Mouse (Mus musculus) hindbrain, embryonic 11.5 days (tissue): ENCODE data around the gene G0s2. TPM values are rescaled to one million over a fixed set of nuclear protein-coding genes. Genes with fewer than 3 reads are reported as not detected.

Source experiments
- ATAC-seq: fragments of 200-750 bp; cut with Nextera tagmentation; 2 replicates; pipeline ENCODE4 v1.8.0; 2017; ENCODE audit warnings: mild to moderate bottlenecking, moderate TSS enrichment, moderate library complexity; ENCODE audit not compliant: low FRiP score
- DNase-seq: peaks from one replicate; pipeline ENCODE4 v3.0.0-alpha.2; 2015; ENCODE audit warnings: low spot score
- H3K27ac ChIP-seq: fragments of 300-500 bp; sonication (generic); 2 replicates; pipeline ENCODE4 v1.5.1; 2014; ENCODE audit warnings: mild to moderate bottlenecking, low read depth, low read length
- H3K27me3 ChIP-seq: fragments of 300-500 bp; sonication (generic); 2 replicates; pipeline ENCODE4 v1.6.1; 2014; ENCODE audit warnings: mild to moderate bottlenecking, low read length, moderate library complexity, mixed read lengths; ENCODE audit not compliant: control insufficient read depth, insufficient read depth
- H3K36me3 ChIP-seq: fragments of 300-500 bp; sonication (generic); 2 replicates; pipeline ENCODE4 v1.6.1; 2014; ENCODE audit warnings: mild to moderate bottlenecking, low read length, moderate library complexity, mixed read lengths; ENCODE audit not compliant: control insufficient read depth, insufficient read depth
- H3K4me1 ChIP-seq: fragments of 300-500 bp; sonication (generic); replicated peaks from 2 replicates; pipeline ENCODE4 v1.6.1; 2014; ENCODE audit warnings: low read length, mixed read lengths; ENCODE audit not compliant: control insufficient read depth, insufficient read depth
- H3K4me2 ChIP-seq: fragments of 300-500 bp; sonication (generic); replicated peaks from 2 replicates; pipeline ENCODE4 v1.6.1; 2014; ENCODE audit warnings: mild to moderate bottlenecking, low read depth, low read length
- H3K4me3 ChIP-seq: fragments of 300-500 bp; sonication (generic); 2 replicates; pipeline ENCODE4 v1.5.1; 2014; ENCODE audit warnings: low read depth, low read length
- H3K9ac ChIP-seq: fragments of 300-500 bp; sonication (generic); 2 replicates; pipeline ENCODE4 v1.6.1; 2014; ENCODE audit warnings: low read depth, low read length
- H3K9me3 ChIP-seq: fragments of 300-500 bp; sonication (generic); 2 replicates; pipeline ENCODE4 v1.6.1; 2016; ENCODE audit warnings: low read length; ENCODE audit not compliant: control insufficient read depth
- WGBS: fragments of 180-500 bp; shearing (Covaris S2); extraction: QIAGEN DNeasy Blood & Tissue Kit; methylation state at CpG from one replicate; pipeline ENCODE4 v1.1.7; 2014; 5-methylcytosine and 5-hydroxymethylcytosine counted together
- polyA plus RNA-seq: library from polyadenylated mRNA; unstranded; fragments of >200 nt; fragmentation: Nextera tagmentation; extraction: Ambion mirVana; gene quantifications from 2 replicates; pipeline ENCODE4 v1.2.1, GENCODE M21; 2014

Gene G0s2
- polyA plus RNA-seq, 1 experiment from 2014 or later = 7.5 TPM

DNA sequence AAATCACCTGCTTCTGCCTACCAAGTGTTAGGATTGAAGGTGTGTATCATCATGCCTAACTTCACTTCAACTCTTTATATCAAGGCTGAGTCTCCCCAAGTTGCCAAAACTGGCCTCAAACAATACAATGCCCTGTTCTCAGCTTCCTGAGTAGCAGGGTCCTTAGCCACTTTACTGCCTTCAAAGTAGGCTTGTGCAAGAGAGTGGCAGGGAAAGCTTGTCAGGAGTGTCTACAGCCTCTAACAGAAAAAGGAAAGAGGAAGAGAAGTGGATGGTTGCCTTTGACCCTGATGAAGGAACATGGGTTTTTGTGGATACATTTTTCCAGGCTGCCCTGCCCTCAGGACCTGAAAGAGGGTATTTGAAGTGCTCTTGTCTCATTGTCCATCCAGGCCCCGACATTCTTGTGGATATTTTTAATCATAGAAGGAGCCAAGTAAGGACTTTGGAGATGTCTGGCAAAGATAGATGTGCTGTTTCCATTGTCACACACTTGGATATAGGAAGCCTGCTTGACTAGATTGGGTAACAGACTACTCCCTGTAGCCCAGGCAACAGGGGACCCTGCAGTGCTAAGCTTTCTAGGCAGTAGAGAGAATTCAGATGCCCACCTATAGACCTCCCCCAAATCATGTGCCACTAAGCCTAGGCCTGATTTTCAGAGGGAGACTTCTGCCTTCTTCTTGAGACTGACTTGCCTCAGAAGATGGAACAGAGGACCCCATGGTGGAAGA lies 36.9 kb upstream of the G0s2 start:
- Histone ChIP-seq H3K4me2 (no peak overlapping the region), H3K36me3 (no peaks in the 10 kb centered on the region), H3K9me3 (no peaks in the 10 kb centered on the region), H3K9ac (no peak overlapping the region), H3K4me3 (no peak overlapping the region), H3K4me1 (no peaks in the 10 kb centered on the region), H3K27ac (no peak overlapping the region), H3K27me3 (no peaks in the 10 kb centered on the region)
- ATAC-seq (no peak), DNase-seq (no peak)
- WGBS = 81% methylated on average over 1 of the region's 1 CpGs

DNA sequence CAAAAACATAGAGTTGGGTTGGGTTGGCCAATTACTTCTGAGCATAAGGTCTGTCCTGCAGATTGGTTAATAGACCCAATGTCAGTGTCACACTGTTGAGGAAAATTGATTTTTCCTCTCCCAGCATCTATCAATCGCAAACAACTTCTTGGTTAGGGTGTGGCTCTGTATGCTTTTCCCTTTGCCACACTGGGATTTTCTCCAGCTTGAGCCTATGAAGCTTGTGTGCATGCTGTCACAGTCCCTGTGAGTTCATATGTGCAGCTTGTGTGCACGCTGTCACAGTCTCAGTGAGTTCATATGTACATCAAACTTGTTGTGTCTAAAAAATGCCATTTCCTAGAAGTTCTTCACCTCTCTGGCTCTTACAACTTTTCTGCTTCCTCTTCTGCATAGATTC lies 33.8 kb upstream of the G0s2 start:
- H3K36me3 ChIP-seq = no peaks in the 10 kb centered on the region
- no peak overlapping the region for H3K4me2 ChIP-seq
- 90% methylated on average over 2 of the region's 2 CpGs for WGBS
- no peak overlapping the region for H3K4me3 ChIP-seq
- H3K4me1 ChIP-seq = no peaks in the 10 kb centered on the region
- DNase-seq (no peak), ATAC-seq (no peak)
- H3K27me3 ChIP-seq = no peaks in the 10 kb centered on the region
- H3K27ac ChIP-seq = no peak overlapping the region
- no peaks in the 10 kb centered on the region for H3K9me3 ChIP-seq
- no peak overlapping the region for H3K9ac ChIP-seq

DNA sequence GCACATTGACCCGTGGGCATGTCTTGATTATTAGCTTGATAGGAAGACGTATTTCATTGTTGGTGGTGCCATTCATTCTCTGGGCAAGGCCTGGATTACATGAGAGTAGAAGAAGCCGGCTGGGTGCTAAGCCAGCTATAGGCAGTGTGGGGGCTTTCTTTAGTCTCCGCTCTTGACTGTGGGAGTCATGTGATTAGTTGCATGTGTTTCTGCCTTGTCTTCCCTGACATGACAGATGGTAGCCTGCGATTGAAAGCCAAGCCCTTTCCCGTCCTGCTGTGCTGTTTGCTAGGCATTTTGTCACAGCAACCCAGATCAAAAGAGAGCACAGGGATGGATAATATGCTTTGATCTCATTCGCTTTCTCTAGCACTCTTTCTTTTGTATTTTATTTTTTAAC lies 32.4 kb upstream of the G0s2 start:
- Histone ChIP-seq H3K27me3 (no peaks in the 10 kb centered on the region), H3K4me3 (no peak overlapping the region), H3K27ac (no peak overlapping the region), H3K4me1 (no peaks in the 10 kb centered on the region), H3K36me3 (no peaks in the 10 kb centered on the region), H3K9ac (no peak overlapping the region), H3K4me2 (no peak overlapping the region), H3K9me3 (no peaks in the 10 kb centered on the region)
- peak; percentile 87 for ATAC-seq
- peak; percentile 49 for DNase-seq
- WGBS = 19% methylated on average over 7 of the region's 7 CpGs

DNA sequence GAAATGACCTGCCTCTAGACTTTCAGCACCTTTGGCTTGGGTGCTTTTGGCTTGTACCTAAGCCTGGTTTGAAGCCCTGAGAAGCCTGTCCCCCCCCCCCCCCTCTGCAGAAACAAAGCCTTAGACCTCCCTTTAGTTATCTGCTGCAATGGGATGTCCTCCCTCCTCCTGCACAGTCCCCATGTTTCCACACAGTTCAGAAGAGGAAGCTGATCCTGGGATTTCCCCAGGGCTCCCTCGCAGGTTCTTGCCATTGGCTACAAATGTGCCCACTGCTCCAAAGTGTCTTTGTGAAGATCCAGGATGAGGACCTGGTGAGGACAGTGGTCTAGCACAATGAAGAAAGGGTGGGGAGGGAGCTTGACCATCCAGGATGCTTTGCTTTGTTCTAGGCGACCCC lies 30.1 kb upstream of the G0s2 start:
- WGBS = 73% methylated on average over 2 of the region's 2 CpGs
- H3K4me2 ChIP-seq = no peak overlapping the region
- ATAC-seq (no peak), DNase-seq (no peak)
- no peaks in the 10 kb centered on the region for H3K27me3 ChIP-seq
- no peaks in the 10 kb centered on the region for H3K4me1 ChIP-seq
- H3K36me3 ChIP-seq = no peaks in the 10 kb centered on the region
- H3K9me3 ChIP-seq = no peaks in the 10 kb centered on the region
- no peak overlapping the region for H3K9ac ChIP-seq
- H3K27ac ChIP-seq = no peak overlapping the region
- no peak overlapping the region for H3K4me3 ChIP-seq

DNA sequence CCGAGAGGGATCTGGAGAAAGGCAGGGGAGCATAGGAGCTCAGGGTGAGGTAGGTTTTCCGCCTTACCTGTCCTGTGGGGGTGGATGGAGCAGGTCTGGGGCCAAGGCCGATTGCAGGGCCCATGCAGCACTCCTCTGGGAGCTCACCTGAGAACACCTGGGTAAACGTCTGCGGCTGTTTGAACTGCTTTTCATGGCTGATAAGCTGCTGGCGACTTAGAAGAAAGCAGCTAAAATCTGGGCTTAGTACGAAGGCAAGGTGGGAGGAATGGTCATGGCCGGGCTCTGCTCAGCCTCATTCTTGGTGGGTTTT lies 29.0 kb upstream of the G0s2 start:
- Histone ChIP-seq H3K4me1 (no peaks in the 10 kb centered on the region), H3K9me3 (no peaks in the 10 kb centered on the region), H3K27me3 (no peaks in the 10 kb centered on the region), H3K9ac (no peak overlapping the region), H3K4me2 (no peak overlapping the region), H3K27ac (no peak overlapping the region), H3K4me3 (no peak overlapping the region), H3K36me3 (no peaks in the 10 kb centered on the region)
- DNase-seq (no peak), ATAC-seq (no peak)
- WGBS = 70% methylated on average over 8 of the region's 8 CpGs

DNA sequence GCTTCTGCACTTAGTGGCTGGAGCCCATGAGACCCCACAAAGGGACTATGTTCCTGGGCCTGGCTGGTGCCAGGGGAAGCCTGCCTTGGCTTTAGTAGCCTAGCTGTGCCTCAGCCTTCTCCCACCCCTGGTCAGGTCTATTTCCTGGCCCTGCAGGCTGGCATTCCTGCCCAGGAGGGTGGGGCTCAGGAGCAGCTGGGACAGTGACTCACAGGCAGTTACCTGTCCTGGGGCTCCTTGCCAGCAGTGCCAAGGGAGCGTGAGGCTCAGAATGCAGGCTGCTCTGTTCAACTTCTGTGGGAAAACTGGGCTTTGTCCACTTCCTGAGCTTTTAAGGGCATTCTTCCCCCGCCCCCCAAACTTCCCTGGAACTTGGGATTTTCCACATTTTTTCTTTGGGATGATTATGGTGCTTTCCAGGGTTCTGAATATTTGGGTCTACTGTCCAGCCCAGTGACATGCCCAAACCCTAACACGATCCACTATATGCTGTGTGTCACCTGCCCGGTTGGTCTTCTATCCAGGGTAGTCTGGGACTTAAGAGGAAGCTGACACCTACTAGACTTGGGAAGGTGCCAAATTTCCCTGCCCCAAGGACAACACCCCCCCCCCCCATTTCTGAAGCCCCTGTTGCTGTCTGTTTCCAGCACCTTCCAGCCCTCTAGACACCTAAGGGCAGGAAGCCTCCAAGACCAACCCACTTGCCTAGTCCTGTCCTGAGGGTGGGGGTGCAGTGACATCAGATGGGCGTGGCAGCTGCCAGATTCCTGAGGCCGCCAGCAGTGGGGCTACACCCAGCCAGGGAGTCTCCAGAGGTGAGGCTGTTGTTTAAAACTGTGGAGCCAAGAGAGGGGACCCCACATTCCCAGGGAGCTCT lies 28.4 kb upstream of the G0s2 start:
- no peaks in the 10 kb centered on the region for H3K9me3 ChIP-seq
- H3K27me3 ChIP-seq = no peaks in the 10 kb centered on the region
- H3K4me3 ChIP-seq = no peak overlapping the region
- no peak overlapping the region for H3K27ac ChIP-seq
- H3K4me2 ChIP-seq = no peak overlapping the region
- H3K36me3 ChIP-seq = no peaks in the 10 kb centered on the region
- H3K4me1 ChIP-seq = no peaks in the 10 kb centered on the region
- DNase-seq (no peak), ATAC-seq (no peak)
- WGBS = 77% methylated on average over 6 of the region's 6 CpGs
- no peak overlapping the region for H3K9ac ChIP-seq

DNA sequence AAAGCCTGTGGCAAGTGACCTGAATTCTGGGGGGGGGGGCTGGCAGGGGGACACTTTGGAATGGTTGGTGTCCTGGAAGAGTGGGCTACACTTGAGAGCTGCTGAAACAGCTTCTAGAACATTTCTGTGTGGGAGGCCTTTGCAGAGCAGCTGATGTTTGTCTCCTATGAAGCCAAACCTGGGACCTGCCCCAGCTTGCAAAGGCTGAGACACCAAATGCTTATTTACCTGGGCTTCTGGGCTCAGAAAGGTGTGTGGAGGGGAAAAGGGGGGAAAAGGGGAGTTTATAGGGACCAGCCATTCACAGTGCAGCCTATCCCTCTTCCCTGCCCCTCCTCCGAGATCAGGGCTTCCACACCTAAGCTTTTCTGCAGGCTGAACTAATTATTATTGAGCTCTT lies 27.0 kb upstream of the G0s2 start:
- no peaks in the 10 kb centered on the region for H3K36me3 ChIP-seq
- 56% methylated on average over 1 of the region's 1 CpGs for WGBS
- no peaks in the 10 kb centered on the region for H3K27me3 ChIP-seq
- H3K4me2 ChIP-seq = no peak overlapping the region
- H3K9me3 ChIP-seq = no peaks in the 10 kb centered on the region
- H3K4me3 ChIP-seq = no peak overlapping the region
- no peaks in the 10 kb centered on the region for H3K4me1 ChIP-seq
- H3K9ac ChIP-seq = no peak overlapping the region
- DNase-seq = no peak
- no peak for ATAC-seq
- H3K27ac ChIP-seq = no peak overlapping the region

DNA sequence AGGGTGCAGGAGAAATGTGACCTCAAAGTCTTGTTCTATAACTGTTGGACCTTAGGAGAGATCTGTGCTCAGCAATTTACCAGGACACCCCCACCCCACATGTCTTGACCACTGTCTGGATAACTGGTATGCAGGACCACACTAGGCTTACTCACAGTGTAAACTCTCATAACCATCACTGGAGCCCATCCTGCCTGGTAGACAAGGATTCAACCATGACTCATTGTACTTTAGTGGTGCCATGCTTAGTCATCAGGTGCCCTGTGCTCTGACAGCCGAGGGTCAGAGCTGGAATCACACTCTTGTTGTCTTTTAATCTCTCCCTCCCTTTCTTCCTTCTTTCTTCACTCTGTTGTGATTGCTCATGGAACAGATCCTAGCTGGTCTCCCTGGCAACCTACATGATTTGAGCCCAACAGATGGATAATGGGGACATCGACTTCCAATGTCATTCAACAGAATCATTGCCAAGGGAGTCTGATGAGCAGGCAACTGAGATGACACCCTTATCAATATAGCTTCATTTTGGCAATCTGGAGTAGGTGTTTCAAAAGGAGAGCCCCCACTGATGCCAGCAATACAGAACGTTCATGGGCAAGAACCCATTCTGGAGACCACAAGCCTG lies 25.2 kb upstream of the G0s2 start:
- Histone ChIP-seq H3K27ac (no peak overlapping the region), H3K4me3 (no peak overlapping the region), H3K9ac (no peak overlapping the region), H3K27me3 (no peaks in the 10 kb centered on the region), H3K4me2 (no peak overlapping the region), H3K9me3 (no peaks in the 10 kb centered on the region), H3K36me3 (no peaks in the 10 kb centered on the region), H3K4me1 (no peaks in the 10 kb centered on the region)
- WGBS = 89% methylated on average over 3 of the region's 3 CpGs
- DNase-seq (no peak), ATAC-seq (no peak)
